Mouse (Mus musculus) hindbrain, embryonic 13.5 days (tissue): ENCODE measurements around the gene Zfp385c. TPM values are rescaled to one million over a fixed set of nuclear protein-coding genes. Genes with fewer than 3 reads are reported as not detected.

Source experiments
- ATAC-seq: fragments of 200-750 bp; cut with Nextera tagmentation; 2 replicates; pipeline ENCODE4 v1.8.0; 2017; ENCODE audit warnings: moderate TSS enrichment; ENCODE audit not compliant: low FRiP score
- H3K27ac ChIP-seq: fragments of 300-500 bp; sonication (generic); 2 replicates; pipeline ENCODE4 v1.5.1; 2015; ENCODE audit warnings: inconsistent platforms, mild to moderate bottlenecking, moderate library complexity
- H3K27me3 ChIP-seq: fragments of 300-500 bp; sonication (generic); 2 replicates; pipeline ENCODE4 v1.6.1; 2015; ENCODE audit warnings: mild to moderate bottlenecking, inconsistent platforms
- H3K36me3 ChIP-seq: fragments of 300-500 bp; sonication (generic); 2 replicates; pipeline ENCODE4 v1.6.1; 2015; ENCODE audit warnings: mild to moderate bottlenecking, inconsistent platforms
- H3K4me1 ChIP-seq: fragments of 300-500 bp; sonication (generic); replicated peaks from 2 replicates; pipeline ENCODE4 v1.6.1; 2015; ENCODE audit warnings: inconsistent platforms
- H3K4me2 ChIP-seq: fragments of 300-500 bp; sonication (generic); 2 replicates; pipeline ENCODE4 v1.6.1; 2015; ENCODE audit warnings: inconsistent platforms, mild to moderate bottlenecking, moderate library complexity
- H3K4me3 ChIP-seq: fragments of 300-500 bp; sonication (generic); 2 replicates; pipeline ENCODE4 v1.5.1; 2015; ENCODE audit warnings: mild to moderate bottlenecking, inconsistent platforms
- H3K9ac ChIP-seq: fragments of 300-500 bp; sonication (generic); 2 replicates; pipeline ENCODE4 v1.6.1; 2015; ENCODE audit warnings: mild to moderate bottlenecking, inconsistent platforms
- H3K9me3 ChIP-seq: fragments of 300-500 bp; sonication (generic); 2 replicates; pipeline ENCODE4 v1.6.1; 2016; ENCODE audit warnings: inconsistent platforms
- WGBS: fragments of 180-500 bp; shearing (Covaris S2); methylation state at CpG from one replicate; pipeline ENCODE4 v1.1.7; 2015; 5-methylcytosine and 5-hydroxymethylcytosine counted together
- polyA plus RNA-seq: library from polyadenylated mRNA; unstranded; fragments of >200 nt; fragmentation: Nextera tagmentation; extraction: Ambion mirVana; gene quantifications from 2 replicates; pipeline ENCODE4 v1.2.1, GENCODE M21; 2015

The Zfp385c gene
- polyA plus RNA-seq, 1 experiment from 2014 or later: 0.13 TPM

DNA sequence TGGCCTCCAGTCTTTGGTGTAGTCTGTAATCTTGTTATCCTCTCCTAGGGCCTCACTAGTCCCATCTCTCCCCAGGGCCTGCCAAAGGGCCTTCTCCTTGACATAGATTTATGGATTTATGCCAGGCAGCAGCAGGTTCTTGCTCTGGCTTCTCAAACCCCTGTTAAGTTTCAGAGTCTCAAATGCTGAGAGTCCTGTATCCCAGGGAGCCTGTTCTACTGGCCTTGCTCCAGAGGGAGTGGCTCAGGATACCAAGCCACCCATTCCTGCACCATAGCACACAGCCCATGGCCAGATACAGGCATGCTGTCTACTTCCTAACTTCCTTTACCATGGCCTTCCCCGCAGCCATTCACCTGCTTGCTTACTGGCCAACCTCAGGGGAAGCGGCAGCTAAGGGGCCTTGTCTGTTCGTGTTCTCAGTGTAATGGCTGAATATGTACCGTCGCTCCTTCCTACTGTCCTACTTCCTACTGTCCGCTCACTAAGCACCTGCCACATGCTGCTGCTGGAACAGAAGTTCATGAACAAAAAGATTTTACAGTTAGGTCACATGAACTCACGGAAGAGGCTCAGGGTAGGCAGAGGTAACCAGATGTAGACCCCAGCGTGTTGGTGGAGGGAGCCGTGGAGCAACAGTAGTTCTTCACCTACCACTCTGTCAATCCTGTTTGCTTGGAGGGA, 113.0 kb downstream of the Zfp385c start:
- no peaks in the 10 kb centered on the region for H3K27me3 ChIP-seq
- H3K36me3 ChIP-seq: peaks cover 63% of the 10 kb centered on the region
- H3K27ac ChIP-seq: no peak overlapping the region
- no peak overlapping the region for H3K9ac ChIP-seq
- 93% methylated on average over 9 of the region's 9 CpGs for WGBS
- H3K4me3 ChIP-seq: no peak overlapping the region
- H3K4me2 ChIP-seq: no peak overlapping the region
- peaks cover 37% of the 10 kb centered on the region for H3K4me1 ChIP-seq
- H3K9me3 ChIP-seq: no peaks in the 10 kb centered on the region
- no peak for ATAC-seq

- H3K4me1 ChIP-seq: peaks cover 37% of the 10 kb centered on the region
- no peak overlapping the region for H3K27ac ChIP-seq
- no peak for ATAC-seq
- peaks cover 51% of the 10 kb centered on the region for H3K36me3 ChIP-seq
- no peaks in the 10 kb centered on the region for H3K9me3 ChIP-seq
- no peak overlapping the region for H3K4me2 ChIP-seq
- H3K4me3 ChIP-seq: no peak overlapping the region
- WGBS: 81% methylated on average over 8 of the region's 8 CpGs
- H3K27me3 ChIP-seq: no peaks in the 10 kb centered on the region
- 0 out of 2 replicates have a peak overlapping the region, but pooled peaks have one; percentile 29 for H3K9ac ChIP-seq
These were observed 114.2 kb downstream of the Zfp385c start for GRCm38 (mm10) chr11:100577852-100578599.

Other genes with a start within 250 kb of the Zfp385c start
- 11.0 and 12.2 TPM in 2 replicates for gene Klhl11, start 219.7 kb downstream of the Zfp385c start, polyA plus RNA-seq
- gene Acly, start 164.5 kb downstream of the Zfp385c start, polyA plus RNA-seq: 255 and 257 TPM in 2 replicates
- 2.0 and 2.8 TPM in 2 replicates for gene Ttc25, start 146.8 kb downstream of the Zfp385c start, polyA plus RNA-seq
- gene Cnp, start 117.6 kb downstream of the Zfp385c start, polyA plus RNA-seq: 34.5 and 37.0 TPM in 2 replicates
- gene Nkiras2, start 73.2 kb downstream of the Zfp385c start, polyA plus RNA-seq: 110 and 115 TPM in 2 replicates
- 308 and 315 TPM in 2 replicates for gene Dnajc7, start 72.3 kb downstream of the Zfp385c start, polyA plus RNA-seq
- 2.7 and 3.0 TPM in 2 replicates for gene Dhx58, start 11.8 kb upstream of the Zfp385c start, polyA plus RNA-seq
- 47.4 and 48.0 TPM in 2 replicates for gene Kat2a, start 20.0 kb upstream of the Zfp385c start, polyA plus RNA-seq
- 0.43 TPM in 1 of 2 replicates, not detected in the other for gene Hspb9, start 21.4 kb upstream of the Zfp385c start, polyA plus RNA-seq
- gene Rab5c, start 45.8 kb upstream of the Zfp385c start, polyA plus RNA-seq: 28.2 and 29.0 TPM in 2 replicates
- gene Kcnh4, start 67.5 kb upstream of the Zfp385c start, polyA plus RNA-seq: 7.4 and 7.5 TPM in 2 replicates
- 0.42 TPM in 1 of 2 replicates, not detected in the other for gene Hcrt, start 70.5 kb upstream of the Zfp385c start, polyA plus RNA-seq
- 3.8 and 5.9 TPM in 2 replicates for gene Ghdc, start 78.5 kb upstream of the Zfp385c start, polyA plus RNA-seq
- 14.1 and 15.7 TPM in 2 replicates for gene Stat5b, start 158.3 kb upstream of the Zfp385c start, polyA plus RNA-seq
- 2.1 and 2.3 TPM in 2 replicates for gene Stat5a, start 166.9 kb upstream of the Zfp385c start, polyA plus RNA-seq
- 51.5 and 53.3 TPM in 2 replicates for gene Stat3, start 247.1 kb upstream of the Zfp385c start, polyA plus RNA-seq